Mouse (Mus musculus): Measurements from ENCODE around the gene Odf2l. TPM values are rescaled to one million over a fixed set of nuclear protein-coding genes. Genes with fewer than 3 reads are reported as not detected.

Odf2l gene
- total RNA-seq, 1 experiment, result 15.6 TPM

DNA sequence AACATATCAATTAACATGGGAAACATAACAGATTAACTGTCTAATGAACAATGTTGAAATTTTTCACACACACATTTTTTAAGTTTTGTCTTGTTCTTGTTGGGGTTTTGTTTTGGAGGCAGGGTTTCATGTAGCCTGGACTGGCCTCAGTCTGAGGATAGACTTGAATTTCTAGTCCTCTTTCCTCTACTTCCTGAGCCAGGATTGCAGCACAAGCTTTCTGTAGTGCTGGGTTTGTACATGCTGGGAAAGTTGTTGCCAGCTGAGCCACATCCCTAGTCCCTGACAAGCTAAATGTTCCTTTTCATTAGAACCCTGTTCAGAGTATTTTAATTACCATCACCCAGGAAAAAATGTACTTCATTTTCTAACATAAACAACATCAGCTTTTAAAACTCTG, 29.6 kb downstream of the Odf2l start:
- in situ Hi-C loops (cut with MboI; ENCODE audit: low sequenced_read_pairs in 2 of 2, unreplicated experiment in 2 of 2), result loop anchor here in 1 of 2 experiments (25.0 kb wide), 1 partner anchor 336 kb away; the partner anchor contains the start of gene Clca3a2

DNA sequence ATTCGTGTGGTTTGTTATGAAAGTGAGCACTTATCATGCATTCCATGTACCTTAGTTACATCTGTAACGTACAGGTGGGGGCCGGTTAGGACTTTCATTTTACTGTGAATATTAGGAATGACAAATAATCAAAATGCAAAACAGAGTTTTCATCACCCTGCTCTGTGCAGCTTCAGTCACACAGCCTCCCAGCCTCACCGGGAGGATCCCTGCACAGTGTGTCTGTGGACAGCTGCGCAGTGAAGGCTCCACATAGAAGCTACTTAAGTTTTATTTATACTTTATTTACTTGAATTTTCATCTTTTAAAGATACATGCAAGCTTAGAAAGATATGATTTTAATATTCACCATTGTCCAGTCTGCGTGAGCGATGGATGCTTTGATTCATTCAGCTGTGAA, 32.7 kb downstream of the Odf2l start:
- H3K36me3 ChIP-seq (ENCODE audit: control insufficient read depth, insufficient read depth, low read length, poor library complexity, severe bottlenecking), result peaks cover 3% of the 10 kb centered on the region; the same call in 1 of the 2 replicates
- peaks cover 0 to 4% of the 10 kb centered on the region in 2 experiments; a peak in 1 of 4 replicates for H3K4me1 ChIP-seq (ENCODE audit: control insufficient read depth in 2 of 2, insufficient read depth in 2 of 2, low read length in 2 of 2, poor library complexity in 1 of 2)
- in situ Hi-C loops (cut with MboI; ENCODE audit: low sequenced_read_pairs in 2 of 2, unreplicated experiment in 2 of 2), result no loop called here

More for the DNA sequence above, 29.6 kb downstream of the Odf2l start:
- Histone ChIP-seq H3K9me3 (ENCODE audit: control insufficient read depth, insufficient read depth, low read depth, low read length) (no peaks in the 10 kb centered on the region), H3K9ac (ENCODE audit: insufficient read depth, low read depth, low read length, poor library complexity, severe bottlenecking) (no peak overlapping the region), H3K4me1 (ENCODE audit: control insufficient read depth in 2 of 2, insufficient read depth in 2 of 2, low read length in 2 of 2, poor library complexity in 1 of 2) (peaks cover 0 to 4% of the 10 kb centered on the region in 2 experiments; a peak in 1 of 4 replicates), H3K4me3 (ENCODE audit: insufficient read depth in 1 of 2, low read depth in 1 of 2, low read length in 2 of 2, poor library complexity in 1 of 2, severe bottlenecking in 1 of 2) (no peak overlapping the region), H3K27ac (ENCODE audit: insufficient read depth, low read depth, low read length, poor library complexity, severe bottlenecking) (no peak overlapping the region), H3K36me3 (ENCODE audit: control insufficient read depth, insufficient read depth, low read length, poor library complexity, severe bottlenecking) (peaks cover 3% of the 10 kb centered on the region; the same call in 1 of the 2 replicates)
- DNase-seq (ENCODE audit: low read depth, low spot score), result no peak
- TF ChIP-seq ZNF384 (IDR thresholded peaks at IDR 0.05; ENCODE audit: low read depth, low read length) (no peak), ZC3H11A (IDR thresholded peaks at IDR 0.05; ENCODE audit: borderline replicate concordance, low read depth, low read length) (no peak), HCFC1 (IDR thresholded peaks at IDR 0.05; ENCODE audit: borderline replicate concordance, insufficient read depth, low read length) (no peak), MAFK (IDR thresholded peaks at IDR 0.05; ENCODE audit: insufficient read depth, low read depth, low read length) (no peak), CHD2 (IDR thresholded peaks at IDR 0.05; ENCODE audit: low read depth, low read length) (no peak)

DNA sequence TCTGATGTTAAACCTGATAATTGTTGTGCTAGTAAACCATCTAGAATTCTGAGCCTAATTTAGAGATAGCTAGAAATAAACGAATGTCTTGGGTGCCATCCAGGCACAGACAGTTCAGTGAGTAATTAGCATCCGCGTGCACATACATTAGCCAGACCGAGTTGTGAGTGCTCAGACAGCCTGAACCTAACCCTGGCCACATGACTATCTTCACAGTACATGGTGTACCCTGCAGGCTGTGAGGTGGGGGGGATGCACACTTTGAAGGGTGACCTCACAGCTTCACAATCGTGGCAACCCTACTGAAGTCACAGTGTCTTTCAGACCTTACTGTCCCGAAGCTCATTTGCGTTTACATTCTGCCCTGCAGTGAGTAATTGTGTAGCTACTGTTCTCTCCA, 33.5 kb downstream of the Odf2l start:
- in situ Hi-C loops (cut with MboI; ENCODE audit: low sequenced_read_pairs in 2 of 2, unreplicated experiment in 2 of 2), result no loop called here
- Histone ChIP-seq H3K36me3 (ENCODE audit: control insufficient read depth, insufficient read depth, low read length, poor library complexity, severe bottlenecking) (peaks cover 3% of the 10 kb centered on the region; the same call in 1 of the 2 replicates), H3K27ac (ENCODE audit: insufficient read depth, low read depth, low read length, poor library complexity, severe bottlenecking) (no peak overlapping the region), H3K9ac (ENCODE audit: insufficient read depth, low read depth, low read length, poor library complexity, severe bottlenecking) (no peak overlapping the region), H3K4me1 (ENCODE audit: control insufficient read depth in 2 of 2, insufficient read depth in 2 of 2, low read length in 2 of 2, poor library complexity in 1 of 2) (peaks cover 0 to 4% of the 10 kb centered on the region in 2 experiments; a peak in 1 of 4 replicates), H3K4me3 (ENCODE audit: insufficient read depth in 1 of 2, low read depth in 1 of 2, low read length in 2 of 2, poor library complexity in 1 of 2, severe bottlenecking in 1 of 2) (no peak overlapping the region), H3K9me3 (ENCODE audit: control insufficient read depth, insufficient read depth, low read depth, low read length) (no peaks in the 10 kb centered on the region)
- TF ChIP-seq ZC3H11A (IDR thresholded peaks at IDR 0.05; ENCODE audit: borderline replicate concordance, low read depth, low read length) (no peak), MAFK (IDR thresholded peaks at IDR 0.05; ENCODE audit: insufficient read depth, low read depth, low read length) (no peak), CHD2 (IDR thresholded peaks at IDR 0.05; ENCODE audit: low read depth, low read length) (no peak), ZNF384 (IDR thresholded peaks at IDR 0.05; ENCODE audit: low read depth, low read length) (no peak), HCFC1 (IDR thresholded peaks at IDR 0.05; ENCODE audit: borderline replicate concordance, insufficient read depth, low read length) (no peak)
- DNase-seq (ENCODE audit: low read depth, low spot score), result no peak

More for the DNA sequence above, 32.7 kb downstream of the Odf2l start:
- Histone ChIP-seq H3K9ac (ENCODE audit: insufficient read depth, low read depth, low read length, poor library complexity, severe bottlenecking) (no peak overlapping the region), H3K4me3 (ENCODE audit: insufficient read depth in 1 of 2, low read depth in 1 of 2, low read length in 2 of 2, poor library complexity in 1 of 2, severe bottlenecking in 1 of 2) (no peak overlapping the region), H3K27ac (ENCODE audit: insufficient read depth, low read depth, low read length, poor library complexity, severe bottlenecking) (no peak overlapping the region), H3K9me3 (ENCODE audit: control insufficient read depth, insufficient read depth, low read depth, low read length) (no peaks in the 10 kb centered on the region)
- no peak for TF ChIP-seq HCFC1 (IDR thresholded peaks at IDR 0.05; ENCODE audit: borderline replicate concordance, insufficient read depth, low read length)
- no peak for TF ChIP-seq MAFK (IDR thresholded peaks at IDR 0.05; ENCODE audit: insufficient read depth, low read depth, low read length)
- no peak for TF ChIP-seq ZC3H11A (IDR thresholded peaks at IDR 0.05; ENCODE audit: borderline replicate concordance, low read depth, low read length)
- no peak for TF ChIP-seq ZNF384 (IDR thresholded peaks at IDR 0.05; ENCODE audit: low read depth, low read length)
- TF ChIP-seq CHD2 (IDR thresholded peaks at IDR 0.05; ENCODE audit: low read depth, low read length), result no peak
- no peak for DNase-seq (ENCODE audit: low read depth, low spot score)

DNA sequence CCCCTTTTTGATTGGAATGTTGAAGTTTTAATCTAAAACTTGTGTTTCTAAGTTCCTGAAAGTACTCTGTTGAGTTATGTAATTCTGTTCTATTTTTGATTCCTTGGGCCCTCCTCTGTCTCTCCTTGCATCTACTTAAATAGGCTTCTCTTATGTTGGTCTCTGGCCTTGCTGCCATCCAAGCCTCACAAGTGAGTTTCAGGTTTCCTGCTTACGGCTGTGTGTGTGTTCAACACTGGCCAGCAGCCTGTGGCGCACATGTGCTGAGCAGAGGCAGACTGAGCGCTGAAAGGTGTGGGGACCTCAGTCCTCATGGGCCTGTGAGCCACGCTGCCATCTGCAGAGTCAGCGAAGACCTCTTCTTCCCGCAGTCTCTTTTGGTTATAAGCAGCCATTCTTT, 38.5 kb downstream of the Odf2l start:
- Histone ChIP-seq H3K9ac (ENCODE audit: insufficient read depth, low read depth, low read length, poor library complexity, severe bottlenecking) (no peak overlapping the region), H3K4me1 (ENCODE audit: control insufficient read depth in 2 of 2, insufficient read depth in 2 of 2, low read length in 2 of 2, poor library complexity in 1 of 2) (peaks cover 0 to 4% of the 10 kb centered on the region in 2 experiments; a peak in 1 of 4 replicates), H3K27ac (ENCODE audit: insufficient read depth, low read depth, low read length, poor library complexity, severe bottlenecking) (no peak overlapping the region), H3K4me3 (ENCODE audit: insufficient read depth in 1 of 2, low read depth in 1 of 2, low read length in 2 of 2, poor library complexity in 1 of 2, severe bottlenecking in 1 of 2) (no peak overlapping the region), H3K9me3 (ENCODE audit: control insufficient read depth, insufficient read depth, low read depth, low read length) (no peaks in the 10 kb centered on the region), H3K36me3 (ENCODE audit: control insufficient read depth, insufficient read depth, low read length, poor library complexity, severe bottlenecking) (peaks cover 3% of the 10 kb centered on the region; the same call in 1 of the 2 replicates)
- DNase-seq (ENCODE audit: low read depth, low spot score), result no peak
- in situ Hi-C loops (cut with MboI; ENCODE audit: low sequenced_read_pairs in 2 of 2, unreplicated experiment in 2 of 2), result no loop called here
- TF ChIP-seq ZNF384 (IDR thresholded peaks at IDR 0.05; ENCODE audit: low read depth, low read length) (no peak), HCFC1 (IDR thresholded peaks at IDR 0.05; ENCODE audit: borderline replicate concordance, insufficient read depth, low read length) (no peak), CHD2 (IDR thresholded peaks at IDR 0.05; ENCODE audit: low read depth, low read length) (no peak), MAFK (IDR thresholded peaks at IDR 0.05; ENCODE audit: insufficient read depth, low read depth, low read length) (no peak)
